21 mouse cellular contexts compared by ENCODE assay signal in genomic region chr9:103121546-103121945, GRCm38 (mm10). TPM values are rescaled to one million over a fixed set of nuclear protein-coding genes. Genes with fewer than 3 reads are reported as not detected.
DNase-seq lines count a peak whose midpoint lies in the region; ATAC-seq lines count a peak whose summit lies in the region.
"Had no signal": no experiment of that assay in that cellular context is flagged by ENCODE, and none has a peak within 500 bp of the region (broad histone marks: within the 10 kb centered on the region; RNA-seq: fewer than 3 reads in every experiment).

No protein-coding gene starts in this region.

- H3K27me3 ChIP-seq in forebrain, embryonic 11.5 days (ENCODE audit: control insufficient read depth, insufficient read depth, low read length): no peaks in the 10 kb centered on the region
- no peaks in the 10 kb centered on the region for H3K27me3 ChIP-seq in forebrain, embryonic 15.5 days
- H3K27me3 ChIP-seq in heart, embryonic 10.5 days (ENCODE audit: insufficient read depth, poor library complexity, severe bottlenecking): peaks cover 37% of the 10 kb centered on the region
- no peaks in the 10 kb centered on the region for H3K27me3 ChIP-seq in embryonic facial prominence, embryonic 10.5 days (replicated peaks; ENCODE audit: low read depth, poor library complexity, severe bottlenecking)
- H3K27me3 ChIP-seq: embryonic facial prominence, embryonic 12.5 days; forebrain, embryonic 12.5 days had no signal

- H3K4me3 ChIP-seq in forebrain, embryonic 11.5 days (ENCODE audit: low read depth, low read length): no peak overlapping the region
- H3K4me3 ChIP-seq in forebrain, embryonic 15.5 days: no peak overlapping the region
- no peak overlapping the region for H3K4me3 ChIP-seq in heart, embryonic 10.5 days
- no peak overlapping the region for H3K4me3 ChIP-seq in embryonic facial prominence, embryonic 10.5 days
- H3K4me3 ChIP-seq: embryonic facial prominence, embryonic 12.5 days; forebrain, embryonic 12.5 days had no signal

- H3K36me3 ChIP-seq in forebrain, embryonic 11.5 days (ENCODE audit: control insufficient read depth, insufficient read depth, low read length): no peaks in the 10 kb centered on the region
- H3K36me3 ChIP-seq in forebrain, embryonic 15.5 days: no peaks in the 10 kb centered on the region
- no peaks in the 10 kb centered on the region for H3K36me3 ChIP-seq in heart, embryonic 10.5 days
- no peaks in the 10 kb centered on the region for H3K36me3 ChIP-seq in embryonic facial prominence, embryonic 10.5 days (replicated peaks)
- H3K36me3 ChIP-seq: embryonic facial prominence, embryonic 12.5 days; forebrain, embryonic 12.5 days had no signal

- H3K9ac ChIP-seq in forebrain, embryonic 11.5 days (ENCODE audit: low read length): no peak overlapping the region
- H3K9ac ChIP-seq in forebrain, embryonic 15.5 days (replicated peaks): no peak overlapping the region
- H3K9ac ChIP-seq: embryonic facial prominence, embryonic 12.5 days; forebrain, embryonic 12.5 days; forebrain, postnatal 0 days had no signal

- DNase-seq in forebrain, embryonic 11.5 days (ENCODE audit: low spot score): peak; percentile 30
- peak; percentile 67 for DNase-seq in heart, embryonic 10.5 days (ENCODE audit: low spot score)
- DNase-seq in heart, postnatal 14 days: no peak
- no peak for DNase-seq in embryonic facial prominence, embryonic 10.5 days (ENCODE audit: low spot score)
- DNase-seq in right cerebral cortex, adult 18-20 months: no peak
- DNase-seq: adrenal gland, adult 2 months; adrenal gland, postnatal 10 days; adrenal gland, postnatal 25 days; cerebellum, adult 11-12 months; cerebellum, adult 2 months; cerebellum, adult 9-10 months; cerebellum, postnatal 14 days; cerebellum, postnatal 36 days; embryo, embryonic 11 days; forebrain, postnatal 0 days had no signal

- no peak for ATAC-seq in forebrain, embryonic 11.5 days (replicated peaks; ENCODE audit: low FRiP score)
- ATAC-seq in forebrain, embryonic 15.5 days (replicated peaks): no peak
- ATAC-seq in hematopoietic stem cell, adult 5-6 weeks (replicated peaks in 1 of 2; ENCODE audit: insufficient read depth in 1 of 2, low FRiP score in 2 of 2, low TSS enrichment in 1 of 2, low read depth in 1 of 2, poor library complexity in 2 of 2, severe bottlenecking in 2 of 2): peak; percentile 40 to 58; a peak in 2 of 4 replicates
- ATAC-seq: forebrain, embryonic 14.5 days; forebrain, postnatal 0 days had no signal

- intact Hi-C loops in heart, postnatal 14 days (cut with DNase I): no loop called here

- WGBS in forebrain, embryonic 11.5 days: 84% methylated on average over 7 of the region's 7 CpGs
- WGBS in forebrain, embryonic 15.5 days: 91% methylated on average over 7 of the region's 7 CpGs
- WGBS in heart, embryonic 10.5 days: 80% methylated on average over 7 of the region's 7 CpGs
- WGBS in embryonic facial prominence, embryonic 10.5 days: 84% methylated on average over 7 of the region's 7 CpGs

- H3K4me2 ChIP-seq in forebrain, embryonic 11.5 days (ENCODE audit: low read depth, low read length, severe bottlenecking): no peak overlapping the region
- H3K4me2 ChIP-seq in forebrain, embryonic 15.5 days (replicated peaks): no peak overlapping the region
- H3K4me2 ChIP-seq: embryonic facial prominence, embryonic 12.5 days; forebrain, embryonic 12.5 days had no signal

- H3K27ac ChIP-seq in forebrain, embryonic 11.5 days (ENCODE audit: low read depth, low read length): no peak overlapping the region
- H3K27ac ChIP-seq in forebrain, embryonic 15.5 days (replicated peaks): no peak overlapping the region
- no peak overlapping the region for H3K27ac ChIP-seq in heart, embryonic 10.5 days
- 0 out of 2 replicates have a peak overlapping the region, but pooled peaks have one; percentile 5 for H3K27ac ChIP-seq in embryonic facial prominence, embryonic 10.5 days (replicated peaks)
- H3K27ac ChIP-seq: embryonic facial prominence, embryonic 12.5 days; forebrain, embryonic 12.5 days had no signal

- no peaks in the 10 kb centered on the region for H3K9me3 ChIP-seq in forebrain, embryonic 11.5 days (ENCODE audit: control insufficient read depth, low read length)
- no peaks in the 10 kb centered on the region for H3K9me3 ChIP-seq in forebrain, embryonic 15.5 days
- no peaks in the 10 kb centered on the region for H3K9me3 ChIP-seq in heart, embryonic 10.5 days
- no peaks in the 10 kb centered on the region for H3K9me3 ChIP-seq in embryonic facial prominence, embryonic 10.5 days
- H3K9me3 ChIP-seq: embryonic facial prominence, embryonic 12.5 days; forebrain, embryonic 12.5 days had no signal

- H3K4me1 ChIP-seq in forebrain, embryonic 11.5 days (replicated peaks; ENCODE audit: control insufficient read depth, insufficient read depth, low read length): no peaks in the 10 kb centered on the region; the same call in 1 of the 2 replicates
- 0 out of 2 replicates have a peak, but pooled peaks cover 3% of the 10 kb centered on the region for H3K4me1 ChIP-seq in forebrain, embryonic 15.5 days
- no peaks in the 10 kb centered on the region for H3K4me1 ChIP-seq in heart, embryonic 10.5 days
- H3K4me1 ChIP-seq in embryonic facial prominence, embryonic 10.5 days: peaks cover 22% of the 10 kb centered on the region; the same call in 1 of the 2 replicates
- H3K4me1 ChIP-seq: embryonic facial prominence, embryonic 12.5 days had no signal

RNA-seq across cellular contexts. Expression of gene Rab6b, which starts 10.0 kb away (rescaled TPM):
- polyA plus RNA-seq in forebrain, embryonic 11.5 days (2014; fragmentation: Nextera tagmentation; extraction: Ambion mirVana): 12.5 and 13.6 TPM in 2 replicates
- polyA plus RNA-seq in forebrain, embryonic 15.5 days (2015; fragmentation: Nextera tagmentation; extraction: Ambion mirVana): 62.3 and 63.3 TPM in 2 replicates
- polyA plus RNA-seq in heart, embryonic 10.5 days (2016; fragmentation: Nextera tagmentation; extraction: Ambion mirVana): 2.3 and 2.7 TPM in 2 replicates
- 1 to 10 TPM; 1.5 to 1.8 TPM for total RNA-seq in heart, postnatal 14 days (2021)
- polyA plus RNA-seq in embryonic facial prominence, embryonic 10.5 days (2016; fragmentation: Nextera tagmentation; extraction: Ambion mirVana): 6.8 and 8.4 TPM in 2 replicates
- 3.5 and 5.2 TPM in 2 replicates for total RNA-seq in hematopoietic stem cell, adult 5-6 weeks (2017)
- total RNA-seq: MEL had no signal

Comparison
In these comparisons a context has a peak if more than half of its experiments do, and no peak if none do; other contexts are left out.
1. DNase-seq: peak in forebrain, embryonic 11.5 days (single experiment) and heart, embryonic 10.5 days (single experiment); none in heart, postnatal 14 days (0 of 2), embryonic facial prominence, embryonic 10.5 days (single experiment) and right cerebral cortex, adult 18-20 months (single experiment).
2. ATAC-seq: peak in hematopoietic stem cell, adult 5-6 weeks (2 of 2); none in forebrain, embryonic 11.5 days (single experiment) and forebrain, embryonic 15.5 days (single experiment).